Mouse (Mus musculus) cerebellum, adult 2 months (tissue): ENCODE data around the gene Alx3. TPM values are rescaled to one million over a fixed set of nuclear protein-coding genes. Genes with fewer than 3 reads are reported as not detected.
A peak's percentile ranks its signal among the peaks of the same experiment; 100 is the strongest.

Source experiments
- DNase-seq, 2 experiments: peaks; one replicate each; pipeline ENCODE4 v3.0.0; 2021
- H3K27ac ChIP-seq: fragments of 200-500 bp; 2 replicates; pipeline ENCODE4 v1.5.1; 2012; ENCODE audit warnings: low read length, control low read depth, inconsistent platforms; ENCODE audit not compliant: insufficient read depth
- H3K27me3 ChIP-seq: fragments of 200-500 bp; 2 replicates; pipeline ENCODE4 v1.6.1; 2012; ENCODE audit warnings: inconsistent platforms, mild to moderate bottlenecking, low read length, moderate library complexity; ENCODE audit not compliant: control insufficient read depth, insufficient read depth
- H3K4me1 ChIP-seq: fragments of 200-500 bp; 2 replicates; pipeline ENCODE4 v1.6.1; 2011; ENCODE audit warnings: low read length; ENCODE audit not compliant: control insufficient read depth, insufficient read depth
- H3K4me3 ChIP-seq: fragments of 200-500 bp; replicated peaks from 2 replicates; pipeline ENCODE3; 2011; ENCODE audit warnings: mild to moderate bottlenecking, low read depth, low read length, control low read depth; ENCODE audit not compliant: insufficient read depth
- CTCF ChIP-seq: fragments of 200-500 bp; IDR thresholded peaks from 2 replicates; pipeline ENCODE4 v1.5.1; 2011; ENCODE audit warnings: low read depth, mild to moderate bottlenecking, control low read depth, low read length, moderate library complexity, borderline replicate concordance; ENCODE audit not compliant: insufficient read depth
- POLR2A ChIP-seq: fragments of 200-500 bp; IDR thresholded peaks from 2 replicates; pipeline ENCODE4 v1.6.1; 2011; ENCODE audit warnings: low read length, control low read depth, borderline replicate concordance; ENCODE audit not compliant: insufficient read depth
- WGBS: fragments of 180-500 bp; shearing (Covaris S2); methylation state at CpG from one replicate; pipeline ENCODE4 v1.1.7; 2018; 5-methylcytosine and 5-hydroxymethylcytosine counted together
- polyA plus RNA-seq: library from polyadenylated mRNA; depleted of rRNA; stranded (reverse); fragments of >200 nt; gene quantifications from 2 replicates; pipeline ENCODE4 v1.2.3, GENCODE M21; 2012

Alx3 gene
- polyA plus RNA-seq, 1 experiment, result 0.08 TPM

DNA sequence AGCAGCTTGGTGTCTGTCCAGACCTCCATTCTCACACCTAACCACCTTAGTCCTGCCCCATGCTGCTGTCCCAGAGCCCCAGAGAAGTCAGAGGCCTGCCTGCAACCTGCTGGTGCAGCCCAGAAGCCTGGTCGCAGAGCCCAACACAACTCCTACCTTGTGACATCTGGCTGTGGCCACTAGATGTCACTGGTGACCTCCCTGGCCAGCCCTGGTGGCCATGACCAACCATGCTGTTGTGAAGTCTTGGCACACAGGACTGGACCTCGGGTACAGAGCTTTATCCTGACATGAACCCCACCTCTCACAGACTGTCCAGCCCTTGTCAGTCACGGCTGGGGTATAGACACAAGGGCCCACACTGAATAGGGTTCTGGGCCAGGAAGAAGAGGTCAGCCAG lies 35.6 kb upstream of the Alx3 start:
- TF ChIP-seq POLR2A, result no peak
- TF ChIP-seq CTCF, result peak; percentile 98
- WGBS, result 2% methylated on average over 3 of the region's 3 CpGs
- no peaks in the 10 kb centered on the region for H3K4me1 ChIP-seq

DNA sequence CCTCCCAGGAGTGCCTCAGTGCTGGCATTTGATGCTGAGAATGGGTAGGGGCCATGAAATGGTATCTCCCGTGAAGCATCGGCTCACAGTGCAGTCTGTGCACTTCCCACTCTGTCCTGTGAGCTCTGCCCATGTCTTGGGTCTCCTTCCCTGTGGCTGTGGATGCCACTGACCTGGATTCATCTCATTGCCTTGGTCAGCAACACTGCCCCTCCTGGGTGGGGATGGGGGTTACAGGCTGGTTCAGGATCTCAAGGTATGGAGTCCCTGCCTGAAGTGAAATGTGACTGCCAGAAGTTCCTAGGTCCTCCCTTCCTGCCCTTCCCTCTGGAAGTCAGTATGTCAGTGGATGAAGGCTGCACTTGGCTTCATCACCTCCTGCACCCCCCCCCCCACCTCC lies 32.7 kb upstream of the Alx3 start:
- no peaks in the 10 kb centered on the region for H3K4me1 ChIP-seq
- 80% methylated on average over 2 of the region's 2 CpGs for WGBS
- TF ChIP-seq POLR2A (no peak), CTCF (no peak)
- H3K27ac ChIP-seq, result no peak overlapping the region
- H3K4me3 ChIP-seq, result no peak overlapping the region
- no peaks in the 10 kb centered on the region; the same call in 1 of the 2 replicates for H3K27me3 ChIP-seq
- no peak for DNase-seq

More for the DNA sequence above, 35.6 kb upstream of the Alx3 start:
- no peak overlapping the region for H3K4me3 ChIP-seq
- no peaks in the 10 kb centered on the region for H3K27me3 ChIP-seq
- H3K27ac ChIP-seq, result no peak overlapping the region
- peak; percentile 79 to 80 for DNase-seq

DNA sequence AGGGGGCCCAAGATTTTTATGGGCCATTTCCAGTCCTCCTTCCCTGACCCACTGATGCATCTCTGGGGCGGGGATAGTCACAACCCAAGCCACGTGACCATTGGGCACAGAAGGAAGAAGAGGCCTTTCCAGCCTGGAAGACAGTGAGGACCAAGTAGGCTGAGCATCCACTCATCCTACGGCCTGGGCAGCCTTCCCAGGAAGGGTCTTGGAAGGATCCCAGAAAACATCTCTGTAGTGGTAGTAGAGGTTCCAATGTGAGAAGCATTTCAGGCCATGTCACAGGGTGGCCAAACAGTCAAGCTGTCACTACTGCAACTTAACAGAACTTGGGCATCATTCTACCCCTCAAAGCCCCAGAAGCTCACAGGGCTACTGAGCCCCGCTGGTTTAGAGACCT lies 32.2 kb upstream of the Alx3 start:
- DNase-seq, result peak in 1 of 2 experiments; percentile 32
- Histone ChIP-seq H3K27ac (no peak overlapping the region), H3K4me3 (no peak overlapping the region), H3K27me3 (no peaks in the 10 kb centered on the region; the same call in 1 of the 2 replicates), H3K4me1 (no peaks in the 10 kb centered on the region)
- no peak for TF ChIP-seq CTCF
- TF ChIP-seq POLR2A, result no peak
- 47% methylated on average over 4 of the region's 4 CpGs for WGBS

DNA sequence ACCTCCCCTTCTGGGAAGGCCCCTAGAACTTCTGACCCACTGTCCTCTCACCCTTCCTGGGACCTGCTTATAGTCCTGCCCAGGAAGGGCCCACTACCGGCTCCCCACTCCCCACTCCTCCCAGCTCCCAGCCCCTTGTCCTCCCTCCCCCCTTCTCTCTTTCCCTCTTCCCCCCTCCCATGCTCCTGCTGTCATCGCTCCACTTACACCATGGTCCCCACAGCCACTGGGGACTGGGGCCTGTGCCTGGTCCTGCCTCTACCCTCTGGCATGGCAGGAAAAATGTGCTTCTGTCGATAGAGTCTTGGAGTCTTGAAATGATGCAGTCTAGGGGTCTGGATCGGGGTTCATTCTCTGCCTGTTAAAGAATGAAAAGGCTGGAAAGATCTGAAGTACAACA lies 31.0 kb upstream of the Alx3 start:
- no peaks in the 10 kb centered on the region; the same call in 1 of the 2 replicates for H3K27me3 ChIP-seq
- TF ChIP-seq CTCF, result no peak
- no peak for TF ChIP-seq POLR2A
- H3K4me3 ChIP-seq, result no peak overlapping the region
- no peak for DNase-seq
- 58% methylated on average over 4 of the region's 4 CpGs for WGBS
- no peak overlapping the region for H3K27ac ChIP-seq
- H3K4me1 ChIP-seq, result no peaks in the 10 kb centered on the region

DNA sequence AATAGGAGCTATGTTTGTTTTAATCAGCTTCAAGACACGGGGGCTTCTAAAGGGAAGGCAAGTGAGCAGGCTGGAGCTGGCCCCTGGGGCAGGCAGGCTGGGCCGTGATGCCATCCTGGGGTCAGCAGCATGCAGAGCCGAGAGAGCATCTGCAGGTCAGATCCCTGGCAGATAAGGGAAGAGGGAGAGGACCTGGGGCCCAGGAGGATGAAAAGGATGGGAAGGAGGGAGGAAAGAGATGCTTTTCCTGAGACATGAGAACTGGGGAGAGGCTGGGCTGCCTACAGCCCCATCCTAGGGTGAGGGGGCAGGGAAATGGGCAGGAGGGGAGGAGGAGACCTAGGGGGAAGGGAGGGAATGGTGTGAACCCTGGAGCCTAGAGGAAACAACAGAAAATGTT lies 29.5 kb upstream of the Alx3 start:
- TF ChIP-seq POLR2A, result no peak
- no peak for TF ChIP-seq CTCF
- WGBS, result 79% methylated on average over 3 of the region's 3 CpGs
- no peak overlapping the region for H3K27ac ChIP-seq
- no peaks in the 10 kb centered on the region; the same call in 1 of the 2 replicates for H3K27me3 ChIP-seq
- no peaks in the 10 kb centered on the region for H3K4me1 ChIP-seq
- H3K4me3 ChIP-seq, result no peak overlapping the region
- DNase-seq, result no peak

DNA sequence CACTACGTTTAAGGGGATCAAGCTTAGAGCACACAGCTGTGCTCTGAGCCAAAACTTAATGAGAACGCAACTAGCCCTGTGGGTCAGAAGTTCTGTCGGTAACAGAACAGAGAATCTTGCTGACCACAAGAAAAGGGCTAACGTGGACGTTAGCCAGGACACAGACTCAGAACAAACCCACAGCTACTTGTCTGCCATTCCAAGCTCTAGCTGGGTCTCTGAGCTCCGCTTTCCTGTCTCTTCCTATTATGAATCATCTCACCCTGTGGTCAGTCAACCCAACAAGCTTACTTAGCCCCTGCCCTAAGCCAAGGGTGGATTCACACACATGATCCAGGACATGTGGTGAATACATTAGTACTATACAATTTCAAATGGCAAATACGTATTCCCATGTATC lies 27.1 kb upstream of the Alx3 start:
- no peak for DNase-seq
- no peaks in the 10 kb centered on the region; the same call in 1 of the 2 replicates for H3K27me3 ChIP-seq
- 64% methylated on average over 7 of the region's 7 CpGs for WGBS
- no peak for TF ChIP-seq POLR2A
- TF ChIP-seq CTCF, result no peak
- no peak overlapping the region for H3K4me3 ChIP-seq
- H3K27ac ChIP-seq, result no peak overlapping the region
- no peaks in the 10 kb centered on the region for H3K4me1 ChIP-seq

DNA sequence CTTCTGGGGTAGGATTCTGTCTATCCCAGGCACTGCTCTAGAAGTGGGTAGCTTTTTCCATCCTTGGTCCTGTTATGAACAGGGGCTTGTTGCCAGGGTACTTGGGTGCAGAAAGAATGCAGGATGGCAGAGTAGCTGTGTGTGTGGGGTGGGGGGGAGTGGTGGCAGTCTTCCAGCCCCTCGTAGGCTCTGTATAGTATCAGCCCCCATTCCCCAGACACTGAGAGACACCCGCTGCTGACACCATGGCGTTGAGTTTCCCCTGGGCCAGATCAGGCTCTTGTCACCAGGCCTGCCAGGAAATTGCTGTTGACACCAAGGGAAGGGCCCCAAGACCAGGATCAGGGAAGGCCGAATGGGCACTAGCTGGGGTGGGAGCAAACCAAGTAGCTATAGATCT lies 26.1 kb upstream of the Alx3 start:
- DNase-seq, result no peak
- no peak for TF ChIP-seq POLR2A
- TF ChIP-seq CTCF, result no peak
- H3K4me1 ChIP-seq, result no peaks in the 10 kb centered on the region
- no peak overlapping the region for H3K4me3 ChIP-seq
- no peak overlapping the region for H3K27ac ChIP-seq
- no peaks in the 10 kb centered on the region; the same call in 1 of the 2 replicates for H3K27me3 ChIP-seq
- WGBS, result 45% methylated on average over 4 of the region's 4 CpGs

DNA sequence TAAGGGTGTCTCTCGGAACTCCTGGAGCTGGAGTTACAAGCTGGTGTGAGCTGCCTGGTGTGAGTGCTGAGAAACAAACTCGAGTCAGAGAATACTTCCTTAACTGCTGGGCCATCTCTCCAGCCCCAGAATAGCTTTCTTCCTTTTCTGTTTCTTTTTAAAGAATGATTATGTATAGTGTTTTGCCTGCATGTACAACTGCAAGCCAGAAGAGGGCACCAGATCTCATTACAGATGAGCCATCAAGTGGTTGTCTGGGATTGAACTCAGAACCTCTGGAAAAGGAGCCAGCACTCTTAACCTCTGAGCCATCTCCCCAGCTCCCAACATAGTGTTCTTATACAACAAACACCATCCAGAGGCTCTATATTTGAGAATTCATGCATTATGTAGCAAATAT lies 23.6 kb upstream of the Alx3 start:
- DNase-seq, result no peak
- TF ChIP-seq CTCF (no peak), POLR2A (no peak)
- Histone ChIP-seq H3K4me1 (no peaks in the 10 kb centered on the region), H3K4me3 (no peak overlapping the region), H3K27ac (no peak overlapping the region), H3K27me3 (no peaks in the 10 kb centered on the region)
- WGBS, result 56% methylated on average over 2 of the region's 2 CpGs

DNA sequence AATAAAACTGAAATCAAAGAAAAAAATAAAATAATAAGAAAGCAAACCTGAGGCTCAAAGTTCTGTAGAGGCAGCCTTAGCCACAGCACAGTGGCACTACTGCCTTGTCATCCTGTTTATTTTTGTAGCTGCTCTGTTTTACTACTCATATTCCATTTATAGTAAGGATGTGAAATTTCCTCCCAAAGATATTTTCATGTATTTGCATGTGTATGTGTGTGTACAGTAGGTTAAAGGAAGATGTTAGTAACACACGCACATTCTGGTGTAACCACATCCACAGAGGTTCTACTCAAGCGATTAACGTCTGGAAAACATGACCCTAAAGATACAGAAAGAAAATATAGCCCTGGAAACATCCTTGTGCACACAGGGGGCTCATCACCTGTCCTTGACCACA lies 18.0 kb upstream of the Alx3 start:
- H3K4me3 ChIP-seq, result no peak overlapping the region
- H3K27me3 ChIP-seq, result peaks cover 6% of the 10 kb centered on the region
- no peak for DNase-seq
- no peak for TF ChIP-seq POLR2A
- TF ChIP-seq CTCF, result no peak
- no peak overlapping the region for H3K27ac ChIP-seq
- H3K4me1 ChIP-seq, result no peaks in the 10 kb centered on the region
- WGBS, result 91% methylated on average over 3 of the region's 3 CpGs
